Mouse (Mus musculus) heart, postnatal 14 days (tissue): ENCODE results near the gene Cacna2d3. TPM values are rescaled to one million over a fixed set of nuclear protein-coding genes. Genes with fewer than 3 reads are reported as not detected.

Experiments
- DNase-seq, 2 experiments: peaks; one replicate each; pipeline ENCODE4 v3.0.0; 2021 to 2022
- intact Hi-C: fragments of 180-260 bp; cut with DNase I; formaldehyde crosslinking; loops from one replicate; pipeline ENCODE4 v1.15.1; 2025
- total RNA-seq, 2 experiments: library from RNA; stranded (reverse); gene quantifications; 2 replicates each; pipeline ENCODE4 v1.2.3; 2021

The Cacna2d3 gene
- total RNA-seq, 2 experiments from 2014 or later: 0.07 to 0.17 TPM

DNA sequence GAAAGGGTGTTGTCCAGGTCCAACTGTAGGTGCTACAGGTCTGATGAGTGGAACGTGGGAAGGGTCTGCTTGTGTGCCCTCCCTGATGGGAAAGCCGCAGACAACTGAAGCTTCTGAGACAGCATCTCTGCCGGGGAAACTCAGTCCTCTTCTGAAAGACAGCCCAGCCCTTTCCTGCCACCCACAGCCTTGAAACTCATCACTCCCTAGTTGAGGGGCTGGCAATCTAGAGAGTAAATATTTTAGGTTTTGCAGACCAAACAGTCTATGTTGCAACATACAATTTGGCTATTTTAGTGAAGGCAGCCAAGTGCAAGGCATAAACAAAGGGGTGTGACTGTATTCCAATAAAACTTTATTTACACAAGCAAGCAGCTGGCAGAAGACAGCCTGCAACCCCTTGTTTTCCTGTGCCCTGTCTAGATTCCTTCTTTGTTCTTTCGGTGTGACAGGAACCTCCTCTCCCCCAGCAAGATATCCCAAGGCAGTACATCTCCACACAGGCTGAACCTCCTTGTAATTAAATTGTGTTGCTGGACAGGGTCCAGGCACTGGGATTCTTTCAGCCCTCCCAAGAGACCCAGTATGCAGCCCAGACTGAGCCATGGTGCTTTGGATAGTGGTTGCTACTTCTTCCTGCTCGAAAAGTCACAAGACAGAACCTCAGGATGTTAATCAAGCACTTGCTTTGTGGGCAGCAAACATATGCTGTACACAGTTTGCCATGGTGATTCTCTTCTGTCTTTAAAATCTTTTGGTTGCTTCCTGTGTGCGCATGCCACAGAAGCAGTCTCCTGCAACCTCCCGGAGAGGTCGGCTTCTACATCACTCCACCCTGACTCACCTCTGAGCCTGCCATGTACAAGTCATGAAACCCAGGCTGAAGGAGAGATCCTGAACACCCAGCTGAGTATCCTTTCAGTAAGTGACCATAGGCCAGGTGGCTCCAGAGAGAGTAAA is 317.5 kb downstream of the Cacna2d3 start:
- intact Hi-C loops: no loop called here
- DNase-seq: peak; percentile 3 to 18

DNA sequence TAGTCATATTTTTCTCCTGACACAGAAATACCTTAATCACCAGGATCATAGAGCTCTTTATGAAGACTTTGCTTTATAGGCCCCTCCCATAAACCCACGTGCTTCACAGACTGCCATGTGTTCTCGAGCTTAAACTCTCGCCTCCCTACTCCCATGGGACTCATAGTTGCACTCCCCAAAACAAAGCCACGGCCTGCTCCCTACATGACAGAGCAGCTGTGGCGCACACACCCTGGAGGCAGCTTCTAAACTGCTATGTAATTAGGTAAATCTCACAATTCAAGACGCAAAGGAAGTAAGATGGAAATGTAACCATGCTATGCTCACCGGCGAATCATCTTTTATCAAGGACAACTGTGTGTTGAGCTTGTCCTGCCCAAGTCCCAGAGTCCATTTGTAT is 319.2 kb downstream of the Cacna2d3 start:
- intact Hi-C loops: no loop called here
- no peak for DNase-seq

DNA sequence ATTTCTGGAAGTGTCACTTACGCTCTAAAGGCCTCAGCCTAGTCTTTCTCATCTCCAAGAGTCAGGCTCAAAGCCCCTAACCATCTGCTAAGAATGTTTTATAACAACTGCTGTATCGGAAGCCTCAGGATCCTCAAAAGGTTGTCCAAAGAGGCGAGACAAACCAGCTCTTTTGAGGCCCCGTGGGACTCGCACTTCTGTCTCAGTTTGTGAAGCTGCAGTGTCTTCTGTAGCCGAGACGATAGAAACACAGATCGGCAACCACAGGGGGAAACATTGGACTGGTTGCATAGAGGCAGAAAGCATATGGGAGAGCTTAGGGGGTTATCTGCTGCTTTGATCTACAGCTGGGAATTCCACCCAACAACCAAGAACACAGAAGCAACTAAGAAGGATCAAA is 327.9 kb downstream of the Cacna2d3 start:
- intact Hi-C loops: no loop called here
- no peak for DNase-seq

DNA sequence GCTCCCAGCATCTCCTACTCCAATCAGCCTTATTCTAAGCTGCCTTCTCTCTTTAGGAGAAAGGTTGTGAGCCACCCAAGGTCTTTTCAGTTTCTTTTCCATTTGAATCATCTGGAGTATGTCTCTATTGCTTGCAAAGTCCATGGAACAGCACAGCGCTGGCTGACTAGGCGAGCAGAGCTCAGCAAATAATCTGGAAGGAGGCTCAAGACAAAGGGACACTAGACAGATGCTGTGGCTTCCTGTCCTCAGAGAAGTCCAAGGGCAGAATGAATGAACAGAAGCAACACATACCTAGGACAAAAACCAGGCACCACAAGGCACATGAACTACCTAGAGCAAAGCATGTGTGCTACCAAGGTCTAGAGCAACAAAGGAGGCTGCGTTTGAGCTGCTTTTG is 328.8 kb downstream of the Cacna2d3 start:
- intact Hi-C loops: no loop called here

DNA sequence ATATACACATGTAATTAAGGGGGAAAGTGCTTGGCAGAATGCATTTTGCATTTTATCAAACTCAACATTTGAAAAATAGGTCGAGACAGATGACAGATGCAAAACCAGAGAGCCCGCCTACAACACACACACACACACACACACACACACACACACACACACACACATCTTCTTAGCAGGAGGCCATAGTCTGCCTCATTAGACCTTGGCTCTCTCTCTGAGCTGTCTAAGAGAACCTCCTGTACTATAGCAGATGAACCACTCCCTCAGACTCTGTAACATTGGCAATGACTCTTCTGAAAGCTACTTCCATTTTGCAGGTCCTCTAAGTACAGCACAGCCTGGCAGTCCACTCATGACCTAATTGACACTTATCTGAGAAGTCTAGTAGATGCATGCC is 330.2 kb downstream of the Cacna2d3 start:
- intact Hi-C loops: no loop called here
- no peak for DNase-seq

More for the DNA sequence above, 328.8 kb downstream of the Cacna2d3 start:
- no peak for DNase-seq

DNA sequence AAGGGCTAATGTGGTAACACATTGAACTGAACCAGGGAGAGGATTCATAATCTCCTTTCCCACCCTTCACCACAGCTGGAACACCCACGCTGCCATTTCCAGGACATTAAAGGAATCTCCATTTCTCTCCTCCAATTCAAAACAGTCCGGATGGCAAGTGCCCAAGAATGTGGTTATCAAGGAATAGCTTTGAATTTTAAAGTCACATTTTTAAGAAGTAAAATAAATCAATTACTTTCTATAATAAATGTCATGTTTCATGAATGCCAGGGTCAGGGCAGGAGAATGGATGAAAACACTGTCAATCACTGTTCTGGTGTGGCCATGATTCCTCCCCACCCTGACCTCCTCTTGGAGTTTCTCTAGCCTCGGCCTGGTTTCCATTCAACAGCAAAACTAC is 333.9 kb downstream of the Cacna2d3 start:
- no peak for DNase-seq
- intact Hi-C loops: no loop called here

DNA sequence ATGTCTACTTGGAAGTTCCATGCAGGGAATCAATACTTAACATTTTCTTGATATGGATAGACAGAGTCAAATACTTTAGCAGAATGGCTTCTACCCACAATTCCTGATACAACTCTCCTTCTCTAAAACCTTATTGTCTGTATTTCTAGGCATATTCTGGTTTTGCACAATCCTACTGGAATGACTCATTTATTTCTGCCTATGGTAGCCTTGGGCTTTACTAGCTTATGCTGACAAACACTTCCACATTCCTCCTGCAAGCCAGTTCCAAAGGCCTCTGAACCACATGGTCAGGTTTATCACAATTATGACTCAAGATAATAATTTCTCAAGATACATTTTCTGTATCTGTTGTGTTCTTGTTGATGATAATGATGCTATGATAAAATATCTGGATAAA is 336.2 kb downstream of the Cacna2d3 start:
- intact Hi-C loops: no loop called here
- DNase-seq: no peak

DNA sequence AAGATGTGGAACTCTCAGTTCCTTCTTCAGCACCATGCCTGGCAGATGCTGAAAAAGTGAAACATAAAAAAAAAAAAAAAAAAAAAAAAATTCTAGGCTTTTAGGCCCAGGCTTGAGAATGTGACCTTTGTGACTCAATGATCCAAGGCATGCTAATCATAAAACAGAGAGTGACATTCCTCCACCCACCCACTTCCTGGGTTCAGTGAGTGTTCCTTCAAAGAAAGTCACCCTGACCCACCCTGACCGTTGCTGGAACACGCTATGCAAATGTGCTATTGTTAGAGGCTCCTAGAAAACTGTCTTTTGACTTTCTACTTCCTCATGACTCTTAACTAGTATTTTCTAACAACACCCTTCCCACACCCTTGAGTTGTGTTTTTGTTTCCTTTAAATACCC is 338.9 kb downstream of the Cacna2d3 start:
- intact Hi-C loops: no loop called here
- DNase-seq: no peak

DNA sequence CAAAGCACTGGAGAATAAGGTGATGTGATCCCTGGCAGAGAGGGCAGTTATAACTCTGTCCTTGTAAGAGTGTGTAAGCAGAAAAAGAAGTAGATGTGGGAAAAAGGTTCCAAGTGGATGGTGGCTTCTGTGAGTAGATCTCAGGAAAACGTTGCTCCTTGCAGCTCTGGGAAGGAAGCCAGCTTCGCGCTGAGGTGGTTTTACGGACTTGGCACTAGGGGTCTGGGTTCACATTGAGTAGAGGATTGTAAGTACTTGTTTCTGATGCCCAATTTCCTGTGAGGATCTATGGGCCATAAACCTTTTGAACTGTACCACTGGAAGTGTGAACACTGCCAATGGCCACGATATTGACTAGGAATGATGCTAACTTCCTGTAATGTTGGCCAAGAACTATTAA is 354.8 kb downstream of the Cacna2d3 start:
- no peak for DNase-seq
- intact Hi-C loops: no loop called here

DNA sequence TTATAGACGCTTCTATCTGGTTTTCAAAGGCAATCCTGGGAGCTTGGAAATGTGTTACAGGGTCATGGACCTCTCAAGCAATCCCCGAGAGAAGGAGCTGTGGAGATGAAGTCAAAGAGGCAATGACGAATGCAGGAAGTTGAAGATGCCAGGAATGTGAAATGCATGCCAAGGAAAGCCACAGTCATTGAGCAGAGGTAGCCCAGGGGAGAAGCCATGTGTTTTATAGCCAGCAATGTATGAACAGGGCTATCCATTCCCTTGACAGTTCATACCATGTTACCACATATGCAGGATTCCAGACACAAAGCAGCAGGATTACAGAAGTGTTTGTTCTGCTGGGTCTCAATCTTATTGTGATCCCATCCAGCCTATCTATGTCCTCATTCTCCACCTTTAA is 359.2 kb downstream of the Cacna2d3 start:
- intact Hi-C loops: no loop called here
- DNase-seq: no peak

DNA sequence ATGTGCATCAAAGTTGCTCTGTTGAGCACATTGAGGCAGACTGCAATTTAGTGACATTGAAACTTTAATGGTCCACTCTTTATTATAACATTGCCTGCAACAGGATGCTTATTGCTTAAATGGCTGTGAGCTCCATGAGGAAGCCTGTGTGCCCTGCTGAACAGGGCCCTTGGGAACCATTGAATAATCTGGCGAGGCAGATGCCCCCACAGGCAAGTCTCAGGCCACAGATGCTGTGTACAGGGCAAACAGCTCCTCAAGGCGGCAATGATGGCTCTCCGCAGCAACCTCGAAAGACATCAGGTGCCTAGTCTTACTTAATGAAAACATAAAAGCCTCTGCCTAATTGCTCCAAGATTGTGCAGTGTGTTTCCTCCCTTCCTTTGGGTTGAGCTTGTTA is 371.0 kb downstream of the Cacna2d3 start:
- no peak for DNase-seq
- intact Hi-C loops: no loop called here

DNA sequence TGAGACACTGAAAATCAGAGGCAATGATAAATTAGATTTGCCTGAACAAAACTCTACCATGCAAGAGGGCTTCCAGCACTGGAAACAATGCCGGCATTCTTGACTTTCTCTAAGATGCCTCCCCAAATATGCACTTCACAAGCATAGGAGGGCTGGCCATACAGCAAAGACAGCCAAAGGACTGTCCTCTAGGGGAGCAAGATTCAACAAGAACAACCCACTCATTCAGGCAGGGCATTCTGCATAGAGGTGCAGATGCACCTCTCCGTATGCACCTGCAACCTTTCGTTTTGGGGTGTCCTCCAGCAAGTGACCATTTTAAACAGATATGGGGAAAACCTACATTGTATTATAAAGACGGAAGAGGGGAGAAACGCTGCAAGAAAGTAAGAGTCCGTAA is 380.1 kb downstream of the Cacna2d3 start:
- intact Hi-C loops: no loop called here
- no peak for DNase-seq

DNA sequence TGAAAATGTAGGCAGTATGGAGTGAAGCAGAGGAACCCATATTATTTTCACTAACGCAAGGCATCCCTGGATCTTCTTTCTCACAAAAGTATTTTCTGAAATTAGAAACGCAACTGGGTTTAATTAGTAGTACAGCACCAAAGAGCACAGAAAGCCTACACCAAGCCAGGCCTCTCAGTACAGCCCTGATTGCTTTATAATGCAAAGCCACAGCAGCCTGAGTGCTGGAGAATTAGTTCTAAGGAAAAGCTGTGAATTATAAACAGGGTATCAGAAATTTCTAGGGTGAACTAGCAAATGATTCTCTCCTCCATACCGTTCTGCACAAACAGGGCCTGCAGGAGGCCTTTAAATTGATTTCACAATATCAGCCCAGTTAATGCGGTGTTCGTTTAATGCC is 380.9 kb downstream of the Cacna2d3 start:
- DNase-seq: no peak
- intact Hi-C loops: no loop called here

DNA sequence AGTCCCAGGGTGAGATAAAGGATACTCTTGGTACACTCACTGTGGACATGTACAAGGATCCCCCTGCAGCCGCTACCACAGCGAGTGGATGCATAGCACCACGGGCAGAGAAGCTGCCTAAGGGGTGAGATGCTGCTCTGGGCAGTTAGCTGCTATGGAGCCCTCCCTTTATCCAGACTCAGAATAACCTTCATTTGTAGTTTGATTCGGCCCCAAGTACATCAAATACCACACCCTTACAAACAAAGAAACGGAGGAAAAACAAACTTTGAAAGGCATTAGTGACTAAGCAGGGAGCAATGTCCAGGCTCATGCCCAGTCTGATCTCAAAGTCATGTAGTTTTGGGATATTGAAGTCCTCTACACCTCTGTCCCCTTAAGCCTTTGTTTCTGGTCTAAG is 386.8 kb downstream of the Cacna2d3 start:
- no peak for DNase-seq
- intact Hi-C loops: no loop called here

DNA sequence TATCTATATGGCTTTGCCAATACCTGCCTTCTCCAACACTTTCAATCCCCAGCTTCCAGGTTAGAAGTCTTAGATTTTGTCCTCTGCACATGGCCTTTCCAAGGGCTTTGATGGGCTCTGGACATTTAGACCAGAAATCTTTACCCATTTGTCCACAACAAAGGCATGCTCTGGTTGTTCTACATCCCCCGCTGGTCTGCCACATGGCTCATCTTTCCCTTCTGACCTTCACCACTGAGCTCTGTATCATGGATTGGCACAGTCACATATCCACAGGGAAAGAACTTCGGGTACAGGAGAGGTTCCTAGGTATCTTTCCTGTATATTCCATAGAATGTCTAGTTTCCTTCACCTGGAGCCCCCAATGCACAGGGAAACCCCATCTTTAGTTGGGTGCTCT is 387.4 kb downstream of the Cacna2d3 start:
- no peak for DNase-seq
- intact Hi-C loops: no loop called here

DNA sequence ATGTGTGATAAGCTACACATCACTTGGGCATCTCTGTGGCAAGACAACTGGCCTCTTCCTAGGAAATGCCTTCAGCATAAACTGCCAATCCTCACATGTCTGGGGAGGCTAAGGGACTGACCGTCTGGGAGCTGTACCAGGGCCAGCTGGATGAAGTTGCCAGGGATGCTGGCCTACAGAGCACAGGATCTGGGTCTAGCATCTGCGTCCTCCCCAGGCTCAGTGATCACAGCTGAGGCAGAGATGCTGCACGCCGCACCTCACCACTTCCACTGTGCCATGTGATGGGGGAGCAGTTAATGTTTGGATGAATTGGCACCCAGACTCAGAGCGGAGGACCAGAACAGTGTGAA is 397.3 kb downstream of the Cacna2d3 start:
- DNase-seq: no peak
- intact Hi-C loops: no loop called here

DNA sequence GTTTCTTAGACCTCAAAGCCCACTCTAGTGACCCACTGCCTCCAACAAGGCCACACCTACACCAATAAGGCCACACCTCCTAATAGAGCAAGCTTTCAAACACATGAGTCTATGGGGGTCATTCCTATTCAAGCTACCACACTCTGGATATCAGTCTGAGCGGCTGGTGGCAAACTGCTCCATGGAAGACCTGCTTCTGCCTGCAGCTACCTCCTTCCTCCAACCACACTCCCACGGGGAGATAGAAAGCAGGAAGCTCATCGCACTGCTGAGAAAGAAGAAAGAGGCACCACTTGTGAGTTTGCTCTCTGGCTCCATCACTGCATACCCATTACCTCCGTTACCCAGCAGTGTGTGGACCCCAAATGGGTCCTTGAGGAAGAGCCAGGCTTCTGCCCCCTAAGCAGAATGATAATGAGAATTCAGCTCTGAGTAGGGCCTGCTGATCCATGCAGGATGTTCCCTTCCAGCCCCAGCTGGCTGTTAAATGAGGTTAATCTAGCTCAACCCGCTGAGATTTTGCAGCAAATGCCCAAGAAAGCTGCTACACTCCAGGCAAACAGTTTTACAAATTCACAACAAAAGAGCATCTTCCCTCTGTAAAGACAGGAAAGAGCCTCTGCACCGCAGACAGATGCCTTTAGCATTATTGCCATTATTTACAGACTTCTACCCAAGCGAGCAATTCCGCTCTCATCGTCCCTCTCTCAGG is 397.8 kb downstream of the Cacna2d3 start:
- intact Hi-C loops: no loop called here
- no peak for DNase-seq

DNA sequence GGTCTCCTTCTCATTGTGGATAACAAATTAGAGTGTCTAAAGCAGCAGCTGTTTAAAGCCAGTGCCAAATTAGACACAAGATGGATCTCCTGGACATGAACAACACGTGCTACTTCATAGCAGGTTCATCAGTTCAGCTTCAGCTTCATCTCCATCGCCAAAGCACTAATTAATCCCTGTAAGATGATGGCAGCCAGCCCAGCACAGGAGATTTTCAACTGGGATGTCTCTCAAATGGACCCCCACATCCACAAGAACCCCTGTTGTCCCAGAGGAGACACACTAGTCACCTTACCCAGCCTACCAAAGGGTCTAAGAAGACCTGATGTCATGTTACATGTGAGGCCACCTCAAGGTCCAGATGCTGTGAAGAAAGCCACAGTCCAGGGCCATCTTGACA is 408.2 kb downstream of the Cacna2d3 start:
- DNase-seq: no peak
- intact Hi-C loops: no loop called here

DNA sequence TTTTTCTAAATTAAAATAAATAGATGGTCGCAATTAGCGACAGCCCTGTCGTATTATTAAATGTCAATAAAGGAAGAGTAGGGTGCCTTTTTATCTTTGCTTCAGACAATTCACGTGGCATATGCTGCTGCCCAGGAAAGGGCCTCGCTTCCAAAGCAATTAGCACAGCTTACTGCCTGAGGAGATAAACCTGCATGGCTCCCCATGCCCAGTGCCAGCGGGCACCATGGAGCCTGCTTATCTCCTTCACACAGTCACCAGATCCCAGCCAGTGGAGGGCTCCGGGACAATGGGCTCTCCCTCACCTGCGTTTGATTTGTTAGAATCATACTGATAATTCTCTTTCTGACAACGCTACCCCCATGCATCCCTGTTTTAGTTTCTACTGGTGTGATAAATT is 416.0 kb downstream of the Cacna2d3 start:
- intact Hi-C loops: no loop called here
- DNase-seq: peak; percentile 1 to 2

DNA sequence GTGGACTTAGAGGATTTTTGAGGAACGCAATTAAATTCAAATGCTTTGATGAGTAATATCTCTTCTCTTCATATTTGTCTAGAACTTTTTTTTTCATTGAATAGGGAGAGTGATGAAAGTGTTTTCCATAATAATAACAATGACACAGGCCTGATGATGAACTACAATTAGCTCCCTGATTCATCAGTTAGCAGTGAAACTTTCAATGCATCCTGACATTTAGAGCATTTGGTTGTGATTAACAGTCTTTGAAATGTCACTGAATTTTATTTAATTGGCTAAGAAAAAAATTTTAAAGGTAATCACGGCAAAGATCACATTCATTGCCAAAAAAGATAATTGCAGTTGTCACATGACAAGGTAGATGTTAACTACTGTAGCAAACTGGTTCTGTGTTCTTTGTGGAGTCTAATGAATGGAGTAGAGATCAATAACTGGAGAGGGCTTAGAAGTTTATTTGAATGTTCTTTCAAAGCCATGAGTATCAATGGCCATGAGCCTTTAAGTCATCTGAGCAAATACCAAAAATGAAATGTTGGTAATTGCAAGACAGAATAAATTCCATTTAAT is 425.4 kb downstream of the Cacna2d3 start:
- intact Hi-C loops: no loop called here
- DNase-seq: no peak

DNA sequence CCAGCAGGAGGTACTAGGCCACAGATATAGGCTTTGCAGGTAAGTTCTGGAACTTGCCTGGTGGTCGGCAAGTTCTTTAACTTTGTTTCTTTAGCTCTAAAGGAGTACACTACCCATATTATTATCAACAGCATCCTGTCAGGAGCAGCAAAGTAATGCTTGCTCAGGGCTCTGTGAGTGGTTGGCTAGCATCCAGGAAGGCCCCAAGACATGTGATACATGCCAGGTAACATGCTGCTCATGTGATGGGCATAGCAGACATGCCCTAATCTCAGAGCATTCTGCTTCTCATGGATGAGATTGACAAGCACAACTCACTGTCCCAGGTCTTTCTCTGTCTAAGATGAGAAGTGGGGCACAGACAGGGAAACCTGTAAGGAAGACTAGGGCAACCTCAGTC is 442.8 kb downstream of the Cacna2d3 start:
- no peak for DNase-seq
- intact Hi-C loops: no loop called here

DNA sequence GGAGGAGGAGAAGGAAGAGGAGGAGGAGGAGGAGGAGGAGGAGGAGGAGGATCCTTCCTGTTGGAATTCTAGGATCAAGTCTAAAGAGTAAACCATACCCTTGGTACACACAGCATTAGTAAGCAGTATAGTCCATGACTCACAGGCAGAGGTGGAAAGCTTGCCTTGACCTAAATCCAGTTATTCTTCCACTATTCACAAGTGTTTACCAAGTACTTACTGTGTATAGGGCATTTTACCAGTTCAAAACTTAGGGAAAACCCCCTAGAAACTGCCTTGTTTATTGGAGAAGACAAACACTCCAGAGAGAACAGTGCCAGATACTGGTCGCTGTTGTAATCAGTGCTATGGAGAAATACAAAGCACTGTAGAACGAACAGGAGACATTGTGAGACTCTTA is 443.3 kb downstream of the Cacna2d3 start:
- intact Hi-C loops: no loop called here
- no peak for DNase-seq
